Mouse (Mus musculus) heart, postnatal 0 days (tissue): ENCODE data around the gene Tnr. TPM values are rescaled to one million over a fixed set of nuclear protein-coding genes. Genes with fewer than 3 reads are reported as not detected.

Experiments used
- ATAC-seq: fragments of 200-750 bp; cut with Nextera tagmentation; 2 replicates; pipeline ENCODE4 v1.8.0; 2017; ENCODE audit warnings: low read depth, moderate number of reproducible peaks, moderate library complexity; ENCODE audit not compliant: insufficient read depth
- DNase-seq: peaks from one replicate; pipeline ENCODE4 v3.0.0-alpha.2; 2016; ENCODE audit warnings: low spot score
- H3K27ac ChIP-seq: fragments of 300-500 bp; sonication (generic); 2 replicates; pipeline ENCODE4 v1.5.1; 2014; ENCODE audit warnings: low read depth, mild to moderate bottlenecking
- H3K27me3 ChIP-seq: fragments of 300-500 bp; sonication (generic); 2 replicates; pipeline ENCODE4 v1.6.1; 2014; ENCODE audit warnings: low read length, mixed read lengths; ENCODE audit not compliant: control insufficient read depth, insufficient read depth
- H3K36me3 ChIP-seq: fragments of 300-500 bp; sonication (generic); replicated peaks from 2 replicates; pipeline ENCODE4 v1.6.1; 2014; ENCODE audit warnings: low read length, mixed read lengths; ENCODE audit not compliant: control insufficient read depth, insufficient read depth
- H3K4me1 ChIP-seq: fragments of 300-500 bp; sonication (generic); 2 replicates; pipeline ENCODE4 v1.6.1; 2014; ENCODE audit warnings: antibody characterized with exemption; ENCODE audit not compliant: control insufficient read depth, insufficient read depth
- H3K4me2 ChIP-seq: fragments of 300-500 bp; sonication (generic); 2 replicates; pipeline ENCODE4 v1.6.1; 2014; ENCODE audit warnings: low read depth, mild to moderate bottlenecking, low read length, moderate library complexity
- H3K4me3 ChIP-seq: fragments of 300-500 bp; sonication (generic); 2 replicates; pipeline ENCODE4 v1.5.1; 2014; ENCODE audit warnings: low read depth, low read length
- H3K9ac ChIP-seq: fragments of 300-500 bp; sonication (generic); replicated peaks from 2 replicates; pipeline ENCODE4 v1.6.1; 2014; ENCODE audit warnings: low read depth, low read length, mixed read lengths
- H3K9me3 ChIP-seq: fragments of 300-500 bp; sonication (generic); replicated peaks from 2 replicates; pipeline ENCODE4 v1.6.1; 2016; ENCODE audit warnings: low read length; ENCODE audit not compliant: control insufficient read depth
- CTCF ChIP-seq: IDR thresholded peaks from 2 replicates; pipeline ENCODE4 v1.5.1; 2016; ENCODE audit warnings: antibody characterized with exemption, control low read depth, low read depth
- EP300 ChIP-seq: IDR thresholded peaks from 2 replicates; pipeline ENCODE4 v1.6.1; 2016; ENCODE audit warnings: antibody characterized with exemption, low read depth
- whole genome bisulfite sequencing: fragments of 180-500 bp; shearing (Covaris S2); extraction: QIAGEN DNeasy Blood & Tissue Kit; methylation state at CpG from one replicate; pipeline ENCODE4 v1.1.7; 2014; 5-methylcytosine and 5-hydroxymethylcytosine counted together
- polyA plus RNA-seq: library from polyadenylated mRNA; unstranded; fragments of >200 nt; fragmentation: Nextera tagmentation; extraction: Ambion mirVana; gene quantifications from 2 replicates; pipeline ENCODE4 v1.2.1, GENCODE M21; 2015
- total RNA-seq: library from RNA; depleted of rRNA; stranded (reverse); fragments of >200 nt; gene quantifications from 2 replicates; pipeline ENCODE4 v1.2.3, GENCODE M21; 2014; ENCODE audit warnings: low replicate concordance

Gene Tnr
- total and polyA plus RNA-seq, 2 experiments from 2014 or later: 0.04 to 0.08 TPM

DNA sequence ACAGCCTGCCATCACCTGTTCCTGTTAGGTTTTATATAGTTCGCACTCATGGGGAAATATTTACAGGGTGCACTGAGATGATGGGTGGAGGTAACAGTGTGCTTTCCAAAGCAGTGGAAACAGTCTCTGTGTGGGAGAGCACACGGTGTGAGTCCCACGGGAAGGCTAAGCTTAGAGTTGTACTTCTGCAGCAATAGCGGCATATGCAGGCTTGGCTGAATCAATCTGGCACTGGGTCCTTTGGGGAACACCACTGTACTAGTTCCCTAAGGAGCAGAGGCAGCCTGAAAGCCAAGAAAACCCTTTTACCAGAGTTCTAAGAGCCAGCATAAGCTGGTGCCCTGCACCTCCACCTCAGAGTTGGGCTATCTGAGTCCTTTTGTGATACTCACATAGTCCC is 115.8 kb downstream of the Tnr start:
- no peak overlapping the region for H3K27ac ChIP-seq
- H3K4me3 ChIP-seq: no peak overlapping the region
- WGBS: 85% methylated on average over 4 of the region's 4 CpGs
- ATAC-seq (no peak), DNase-seq (no peak)
- H3K9ac ChIP-seq: no peak overlapping the region
- H3K27me3 ChIP-seq: no peaks in the 10 kb centered on the region
- no peaks in the 10 kb centered on the region for H3K36me3 ChIP-seq
- TF ChIP-seq EP300: no peak
- TF ChIP-seq CTCF: no peak
- H3K4me2 ChIP-seq: no peak overlapping the region
- H3K9me3 ChIP-seq: no peaks in the 10 kb centered on the region
- no peaks in the 10 kb centered on the region for H3K4me1 ChIP-seq

DNA sequence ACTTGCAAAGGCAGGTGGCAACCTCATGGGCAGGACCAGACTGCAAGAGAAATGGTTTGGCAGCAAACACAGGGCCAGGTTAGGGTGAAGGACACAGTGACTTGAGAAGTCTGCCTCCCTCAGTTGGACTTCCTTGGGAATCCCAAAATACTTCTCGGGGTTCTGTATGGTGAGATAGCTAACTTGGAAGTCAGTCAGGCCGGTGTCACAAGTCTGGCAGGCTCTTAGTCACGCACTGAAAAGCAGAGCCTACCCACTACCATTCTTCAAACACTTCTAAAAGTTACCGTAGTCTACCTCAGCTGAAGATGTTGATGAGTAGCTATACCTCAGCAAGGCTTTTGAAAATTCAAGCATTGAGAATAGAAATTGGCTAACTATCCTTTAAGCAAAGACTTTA is 122.2 kb downstream of the Tnr start:
- no peaks in the 10 kb centered on the region for H3K9me3 ChIP-seq
- no peaks in the 10 kb centered on the region for H3K27me3 ChIP-seq
- no peak for ATAC-seq
- no peaks in the 10 kb centered on the region for H3K4me1 ChIP-seq
- H3K4me2 ChIP-seq: no peak overlapping the region
- no peaks in the 10 kb centered on the region for H3K36me3 ChIP-seq
- no peak overlapping the region for H3K4me3 ChIP-seq
- DNase-seq: no peak
- no peak overlapping the region for H3K27ac ChIP-seq
- TF ChIP-seq EP300: no peak
- whole genome bisulfite sequencing: 74% methylated on average over 4 of the region's 4 CpGs
- H3K9ac ChIP-seq: no peak overlapping the region

DNA sequence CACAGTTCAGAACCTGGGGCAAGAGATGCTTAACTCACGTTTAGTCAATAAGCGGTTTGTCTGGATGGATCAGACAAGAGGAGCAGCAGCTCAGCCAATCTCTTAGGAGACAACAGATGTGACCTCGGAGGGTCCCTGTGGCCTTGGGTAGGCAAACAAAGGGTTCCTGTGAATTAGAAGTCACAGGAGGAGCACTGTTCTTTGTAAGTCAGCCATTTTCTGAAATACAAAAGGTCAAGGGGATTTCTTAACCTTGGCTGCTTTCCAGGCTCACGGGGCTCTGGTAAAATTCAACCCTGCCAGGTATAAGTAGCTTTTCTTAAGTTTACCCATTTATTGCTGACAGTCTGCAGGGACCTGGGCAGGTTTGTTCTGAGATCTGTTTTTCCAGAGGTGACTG is 126.9 kb downstream of the Tnr start:
- Histone ChIP-seq H3K27ac (no peak overlapping the region), H3K4me1 (no peaks in the 10 kb centered on the region), H3K9me3 (no peaks in the 10 kb centered on the region), H3K4me3 (no peak overlapping the region), H3K27me3 (no peaks in the 10 kb centered on the region), H3K4me2 (no peak overlapping the region), H3K9ac (no peak overlapping the region), H3K36me3 (no peaks in the 10 kb centered on the region)
- ATAC-seq (no peak), DNase-seq (no peak)
- TF ChIP-seq CTCF (no peak), EP300 (no peak)
- WGBS: 54% methylated on average over 4 of the region's 4 CpGs

GRCm38 (mm10) chr1:159655241-159655640 is 131.7 kb downstream of the Tnr start:
- no peak overlapping the region for H3K4me3 ChIP-seq

GRCm38 (mm10) chr1:159657856-159658542 is 134.4 kb downstream of the Tnr start:
- Histone ChIP-seq H3K27ac (no peak overlapping the region), H3K4me3 (no peak overlapping the region), H3K9me3 (no peaks in the 10 kb centered on the region), H3K9ac (no peak overlapping the region), H3K36me3 (no peaks in the 10 kb centered on the region), H3K27me3 (no peaks in the 10 kb centered on the region), H3K4me1 (no peaks in the 10 kb centered on the region), H3K4me2 (no peak overlapping the region)
- ATAC-seq (no peak), DNase-seq (no peak)
- 44% methylated on average over 11 of the region's 11 CpGs for WGBS
- TF ChIP-seq EP300 (no peak), CTCF (no peak)

More at GRCm38 (mm10) chr1:159655241-159655640, 131.7 kb downstream of the Tnr start:
- no peak for TF ChIP-seq EP300
- no peak for TF ChIP-seq CTCF
- Histone ChIP-seq H3K4me2 (no peak overlapping the region), H3K36me3 (no peaks in the 10 kb centered on the region), H3K4me1 (no peaks in the 10 kb centered on the region), H3K9ac (no peak overlapping the region), H3K27ac (no peak overlapping the region), H3K27me3 (no peaks in the 10 kb centered on the region), H3K9me3 (no peaks in the 10 kb centered on the region)
- DNase-seq (no peak), ATAC-seq (no peak)
- 67% methylated on average over 3 of the region's 3 CpGs for WGBS

DNA sequence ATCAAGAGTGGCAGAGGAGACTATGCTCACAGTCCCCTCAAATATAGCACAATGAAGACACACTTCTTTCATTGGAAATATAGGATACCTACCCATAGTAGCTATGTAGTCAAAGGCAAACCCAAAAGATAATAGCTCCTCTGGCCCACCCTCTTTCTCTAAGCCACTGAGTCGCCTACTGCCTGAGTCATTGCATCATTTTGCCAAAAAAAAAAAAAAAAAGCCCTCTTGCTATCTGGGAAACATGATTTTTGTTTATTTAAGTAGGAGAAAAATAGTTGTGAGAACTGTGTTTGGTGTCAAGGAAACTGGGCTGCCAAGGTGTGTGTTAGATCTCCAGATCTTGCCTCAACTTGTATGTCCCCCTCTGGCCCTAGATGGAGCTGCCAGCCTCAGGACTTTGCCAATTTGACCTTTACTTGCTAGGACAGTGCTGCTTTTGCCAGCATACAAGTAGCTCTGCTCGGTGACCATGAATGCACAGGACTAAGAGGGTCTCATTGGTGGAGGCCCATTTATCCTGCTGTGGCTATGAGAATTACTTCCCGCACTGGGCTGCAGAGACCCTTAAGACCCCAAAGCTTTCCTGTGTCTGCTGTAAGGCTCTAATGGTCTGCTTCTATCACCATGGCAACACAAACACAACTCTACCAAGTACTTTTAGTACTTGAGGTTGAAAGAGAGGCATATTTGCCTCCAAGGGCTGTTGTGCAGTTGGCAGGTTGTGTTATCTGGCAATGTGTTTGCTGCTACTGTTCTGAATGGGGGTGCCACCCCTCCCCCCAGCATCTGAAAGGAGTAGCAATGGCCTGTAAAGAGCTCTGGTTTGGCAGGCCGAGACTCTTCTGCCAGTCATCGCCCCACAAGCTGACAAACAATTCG is 137.3 kb downstream of the Tnr start:
- no peak overlapping the region for H3K4me3 ChIP-seq
- ATAC-seq (no peak), DNase-seq (no peak)
- WGBS: 54% methylated on average over 6 of the region's 6 CpGs
- no peaks in the 10 kb centered on the region for H3K36me3 ChIP-seq
- no peak overlapping the region for H3K4me2 ChIP-seq
- no peaks in the 10 kb centered on the region for H3K4me1 ChIP-seq
- H3K9ac ChIP-seq: no peak overlapping the region
- H3K27me3 ChIP-seq: no peaks in the 10 kb centered on the region
- TF ChIP-seq CTCF: no peak
- no peak for TF ChIP-seq EP300
- H3K9me3 ChIP-seq: no peaks in the 10 kb centered on the region
- H3K27ac ChIP-seq: no peak overlapping the region
